Mouse (Mus musculus): Measurements from ENCODE around the gene Gart. TPM values are rescaled to one million over a fixed set of nuclear protein-coding genes. Genes with fewer than 3 reads are reported as not detected.

Gart gene
- total RNA-seq, 2 experiments from 2014 or later = 48.3 to 57.9 TPM

GRCm38 (mm10) chr16:91618511-91619501 is 27.9 kb downstream of the Gart start, which contains the start of gene Dnajc28:
Dnajc28 (minus strand) TSS chr16:91619026.
- intact Hi-C loops (cut with DNase I) = no loop called here

GRCm38 (mm10) chr16:91614552-91614951 is 32.2 kb downstream of the Gart start:
- intact Hi-C loops (cut with DNase I) = no loop called here
- no peak for DNase-seq

More at GRCm38 (mm10) chr16:91618511-91619501, 27.9 kb downstream of the Gart start, which contains the start of gene Dnajc28:
- peak; percentile 65 to 70 for DNase-seq

DNA sequence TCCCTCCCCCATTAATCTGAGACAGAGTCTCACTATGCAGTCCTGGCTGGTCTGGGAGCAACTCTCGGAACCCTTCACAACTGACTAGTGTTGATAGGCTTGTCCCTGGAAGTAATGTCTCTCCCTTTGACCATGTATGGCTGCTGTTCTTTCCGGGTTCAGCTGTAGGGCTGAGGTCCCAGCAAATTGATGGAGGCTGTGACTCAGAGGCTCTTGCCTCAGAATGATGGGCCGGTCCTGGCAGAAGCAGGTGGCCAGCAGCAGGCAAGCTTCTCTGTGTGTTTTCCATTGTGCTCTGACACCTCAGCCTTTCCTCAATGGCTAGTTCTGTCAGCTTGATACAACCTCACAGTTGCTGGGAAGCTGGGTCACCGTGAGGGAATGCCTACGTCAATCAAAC is 34.2 kb downstream of the Gart start:
- no peak for DNase-seq
- intact Hi-C loops (cut with DNase I) = no loop called here

- intact Hi-C loops (cut with DNase I) = no loop called here
- DNase-seq = no peak
Measured at GRCm38 (mm10) chr16:91611248-91611647, 35.5 kb downstream of the Gart start.

DNA sequence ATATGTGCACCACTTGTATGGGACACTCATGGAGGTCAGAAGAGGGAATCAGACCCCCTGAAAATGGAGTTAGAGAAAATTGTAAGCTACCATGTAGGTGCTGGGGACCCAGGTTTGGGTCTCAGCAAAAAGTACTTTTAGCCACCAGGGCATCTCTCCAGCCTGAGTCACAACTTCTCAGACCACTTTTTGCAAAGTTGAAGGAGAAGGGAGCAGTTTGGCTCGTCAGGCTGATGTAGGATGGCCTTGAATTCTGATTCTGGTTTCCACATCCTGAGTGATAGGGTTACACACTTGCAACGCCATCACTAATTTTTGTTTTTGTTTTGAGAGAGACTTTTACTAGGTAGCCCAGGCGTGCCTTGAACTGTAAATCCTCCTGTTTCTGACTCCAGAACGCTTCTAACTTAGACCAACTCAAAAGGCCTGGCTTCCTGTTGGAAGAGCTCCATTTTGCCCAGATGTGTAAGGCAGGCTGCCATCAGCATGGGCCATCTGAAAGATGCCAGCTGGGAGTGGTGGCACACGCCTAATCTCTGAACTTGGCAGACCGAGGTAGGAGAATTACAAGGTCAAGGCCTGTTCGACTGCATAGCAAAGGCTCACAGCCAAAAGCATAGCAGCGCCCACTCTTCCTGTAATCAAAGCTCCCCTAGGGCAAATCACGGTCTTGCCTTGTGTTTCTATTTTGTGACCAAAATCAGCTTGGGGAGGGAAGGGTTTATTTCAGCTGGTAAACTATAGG is 37.1 kb downstream of the Gart start:
- DNase-seq = no peak
- intact Hi-C loops (cut with DNase I) = no loop called here

- intact Hi-C loops (cut with DNase I) = no loop called here
- no peak for DNase-seq
Measured at GRCm38 (mm10) chr16:91606958-91607357, 39.8 kb downstream of the Gart start.

DNA sequence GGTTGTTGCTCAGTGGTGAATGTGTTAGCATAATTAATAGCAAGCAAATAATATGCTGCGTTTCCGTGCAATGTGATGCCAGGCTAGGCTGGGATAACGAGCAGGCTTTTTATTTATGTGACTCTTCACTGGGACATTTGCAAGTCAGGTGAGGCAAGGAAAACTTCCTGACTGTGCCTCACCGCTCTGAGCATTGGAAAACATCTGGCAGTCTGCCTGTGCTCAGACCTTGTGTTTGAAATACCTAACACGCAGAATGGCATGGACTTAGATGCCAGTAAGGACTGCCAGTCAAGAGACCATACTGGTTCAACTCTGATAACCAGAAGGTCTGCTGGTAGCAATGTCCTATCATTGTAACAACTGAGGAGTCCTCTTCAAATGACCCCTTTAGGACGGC is 41.6 kb downstream of the Gart start:
- intact Hi-C loops (cut with DNase I) = no loop called here
- no peak for DNase-seq

DNA sequence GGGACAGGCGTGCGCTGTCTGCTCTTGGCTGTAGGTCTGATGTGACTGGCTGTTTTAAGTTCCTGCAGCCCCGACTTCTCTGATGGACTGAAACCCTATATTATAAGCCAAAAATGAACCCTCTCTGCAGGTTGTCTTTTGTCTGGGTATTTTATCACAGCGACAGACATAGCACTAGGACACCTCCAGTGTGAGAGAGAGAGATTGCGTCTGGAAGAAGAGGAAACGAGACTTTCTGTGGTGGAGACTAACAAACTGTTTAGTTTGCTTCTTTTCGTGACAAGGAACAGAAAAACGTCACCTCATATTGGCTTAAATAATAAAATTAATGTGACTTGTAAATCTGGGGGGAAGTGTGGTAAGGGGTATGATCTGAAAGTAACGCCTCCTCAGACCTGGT is 45.1 kb downstream of the Gart start:
- no peak for DNase-seq
- intact Hi-C loops (cut with DNase I) = no loop called here

DNA sequence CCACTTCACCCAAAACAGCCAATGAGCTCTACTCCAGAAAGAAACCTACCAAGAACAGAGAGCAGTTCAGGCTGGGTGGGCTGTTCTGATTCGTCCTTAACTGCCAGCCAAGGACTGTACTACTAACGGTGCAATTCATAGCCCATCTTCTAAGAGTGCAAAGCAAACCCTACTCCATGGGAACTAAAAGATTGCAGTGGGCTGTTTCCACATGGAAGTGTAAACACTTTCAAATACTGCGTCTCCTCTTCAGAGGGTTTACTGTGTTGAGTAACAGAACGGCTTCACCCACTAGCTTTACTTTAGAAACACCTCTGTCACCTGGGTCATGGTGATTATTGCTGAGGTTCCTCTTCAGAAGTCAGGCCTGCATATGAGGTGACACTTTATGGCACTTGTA is 45.7 kb downstream of the Gart start:
- intact Hi-C loops (cut with DNase I) = no loop called here
- no peak for DNase-seq

DNA sequence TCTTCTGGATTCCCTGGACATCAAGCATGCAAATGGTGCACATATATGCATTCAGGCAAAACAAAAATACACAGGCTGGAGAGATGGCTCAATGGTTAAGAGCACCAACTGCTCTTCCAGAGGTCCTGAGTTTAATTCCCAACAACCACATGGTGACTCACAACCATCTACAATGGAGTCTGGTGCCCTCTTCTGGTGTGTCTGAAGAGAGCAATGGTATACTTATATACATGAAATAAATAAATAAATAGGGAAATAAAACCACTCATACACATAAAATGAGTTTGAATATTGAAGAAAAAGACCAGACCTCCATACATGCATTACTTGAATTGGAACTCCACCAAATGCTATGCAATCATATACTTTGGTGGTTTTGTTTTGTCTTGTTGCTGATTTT is 47.5 kb downstream of the Gart start:
- DNase-seq = no peak
- intact Hi-C loops (cut with DNase I) = loop anchor here (5.0 kb wide), 1 partner anchor 48 kb away; the partner anchor contains the start of genes Gart and Son

DNA sequence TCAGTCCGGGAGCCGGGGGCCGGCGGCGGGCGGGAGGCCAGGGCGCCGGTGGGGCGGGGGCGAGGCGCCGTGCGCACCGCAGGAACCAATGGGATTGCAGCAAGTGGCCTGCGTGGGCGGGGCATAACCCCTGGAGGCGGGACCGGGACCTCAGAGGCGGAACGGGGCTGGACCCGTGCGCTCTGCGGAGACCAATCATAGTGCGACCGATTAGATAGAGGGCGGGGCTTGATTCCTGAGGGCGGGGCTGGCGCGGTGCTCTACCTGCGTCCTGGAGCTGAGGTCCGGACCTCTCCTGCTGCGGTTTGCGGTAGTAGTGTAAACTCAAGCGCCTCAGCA is 49.1 kb downstream of the Gart start, which contains the start of gene Tmem50b:
Gene Tmem50b (minus strand): TSS at position 129 of the 339 bp plus-strand sequence.
- intact Hi-C loops (cut with DNase I) = loop anchor here (5.0 kb wide), 1 partner anchor 50 kb away; the partner anchor contains the start of genes Gart and Son
- peak; percentile 98 to 99 for DNase-seq

DNA sequence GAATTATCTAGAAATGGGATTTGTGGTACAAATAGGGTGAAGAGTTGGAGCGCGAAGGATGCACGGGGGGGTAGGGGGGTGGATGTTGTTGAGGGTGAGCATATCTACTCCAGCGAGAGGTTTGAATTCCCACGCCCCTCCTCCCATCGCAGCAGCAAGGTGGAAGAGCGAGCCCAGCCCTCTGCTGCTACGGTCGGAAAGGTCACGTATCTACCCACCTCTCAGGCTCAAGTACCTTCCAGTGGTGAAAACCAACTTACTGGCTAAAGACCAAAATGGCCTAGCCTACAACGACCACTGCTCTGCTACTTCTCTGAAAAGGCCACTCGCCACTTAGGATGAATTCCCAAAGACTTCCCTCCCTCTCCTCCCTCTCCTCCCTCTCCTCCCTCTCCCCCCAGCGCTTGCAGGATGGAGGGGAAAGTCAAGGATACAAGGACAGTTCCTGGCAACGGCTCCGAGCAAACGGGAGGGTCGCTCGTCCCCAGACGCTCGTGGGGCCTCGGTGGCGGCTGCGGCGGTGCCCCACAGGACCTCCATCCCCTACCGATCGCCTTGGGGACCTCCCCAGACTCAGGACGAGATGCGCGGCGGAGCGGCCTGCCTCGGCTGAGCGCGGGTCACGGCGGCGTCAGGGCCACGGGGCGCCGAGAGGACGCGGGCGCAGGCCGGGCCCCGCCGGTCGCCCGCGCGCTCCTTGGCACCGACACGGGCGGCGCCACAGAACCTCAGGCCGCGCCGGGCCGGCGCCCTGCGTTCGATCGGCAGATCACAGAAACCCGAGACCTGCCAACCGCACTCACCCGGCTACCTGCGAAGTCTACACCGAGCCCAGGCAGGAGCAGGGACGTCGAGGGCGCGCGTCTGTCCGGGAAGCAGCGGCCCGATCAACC is 49.7 kb downstream of the Gart start:
- intact Hi-C loops (cut with DNase I) = loop anchor here (5.0 kb wide), 1 partner anchor 50 kb away; the partner anchor contains the start of genes Gart and Son
- peak in 1 of 2 experiments; percentile 8 for DNase-seq

- no peak for DNase-seq
- intact Hi-C loops (cut with DNase I) = loop anchor here (5.0 kb wide), 1 partner anchor 51 kb away; the partner anchor contains the start of genes Gart and Son
Measured at GRCm38 (mm10) chr16:91596397-91596778, 50.4 kb downstream of the Gart start.

GRCm38 (mm10) chr16:91595076-91595475 is 51.7 kb downstream of the Gart start:
- peak; percentile 33 to 47 for DNase-seq
- intact Hi-C loops (cut with DNase I) = loop anchor here (5.0 kb wide), 1 partner anchor 52 kb away; the partner anchor contains the start of genes Gart and Son

GRCm38 (mm10) chr16:91593262-91593661 is 53.5 kb downstream of the Gart start:
- intact Hi-C loops (cut with DNase I) = no loop called here
- DNase-seq = no peak

DNA sequence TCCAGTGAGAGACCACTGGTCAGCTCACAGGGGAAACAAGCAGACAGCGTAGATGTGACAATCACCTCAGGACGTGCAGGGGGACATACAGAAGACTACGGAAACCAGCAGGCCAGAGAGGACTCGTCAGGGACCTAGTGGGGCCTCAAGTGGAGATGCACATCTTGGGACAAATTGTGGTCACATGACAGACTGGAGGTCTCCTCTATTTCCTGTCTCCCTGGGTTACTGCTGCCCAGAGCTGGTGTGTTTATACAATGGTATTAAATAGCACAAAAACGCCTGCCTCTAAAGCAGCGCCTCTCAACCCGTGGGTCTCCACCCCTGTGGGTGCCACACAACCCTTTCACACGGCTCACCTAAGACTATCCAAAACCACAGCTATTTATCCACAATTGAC is 54.6 kb downstream of the Gart start:
- DNase-seq = no peak
- intact Hi-C loops (cut with DNase I) = no loop called here

- intact Hi-C loops (cut with DNase I) = no loop called here
Measured at GRCm38 (mm10) chr16:91588703-91589102, 58.0 kb downstream of the Gart start.

GRCm38 (mm10) chr16:91587730-91588453 is 58.9 kb downstream of the Gart start:
- DNase-seq = no peak
- intact Hi-C loops (cut with DNase I) = no loop called here

More at GRCm38 (mm10) chr16:91588703-91589102, 58.0 kb downstream of the Gart start:
- DNase-seq = no peak

- no peak for DNase-seq
- intact Hi-C loops (cut with DNase I) = no loop called here
Measured at GRCm38 (mm10) chr16:91586244-91586643, 60.5 kb downstream of the Gart start.

Data from gastrocnemius, postnatal 36 days (tissue).